Mouse (Mus musculus) lung, embryonic 15.5 days (tissue): ENCODE data around the gene Fbxl5. TPM values are rescaled to one million over a fixed set of nuclear protein-coding genes. Genes with fewer than 3 reads are reported as not detected.
A peak's percentile ranks its signal among the peaks of the same experiment; 100 is the strongest.

Source experiments
- ATAC-seq: fragments of 200-750 bp; cut with Nextera tagmentation; 2 replicates; pipeline ENCODE4 v1.8.0; 2017; ENCODE audit warnings: moderate number of reproducible peaks, borderline replicate concordance; ENCODE audit not compliant: low FRiP score, low TSS enrichment; ENCODE audit errors: extremely low read depth
- H3K27ac ChIP-seq: fragments of 300-500 bp; sonication (generic); 2 replicates; pipeline ENCODE4 v1.5.1; 2015; ENCODE audit warnings: moderate library complexity, mild to moderate bottlenecking, inconsistent platforms
- H3K27me3 ChIP-seq: fragments of 300-500 bp; sonication (generic); 2 replicates; pipeline ENCODE4 v1.6.1; 2015; ENCODE audit warnings: inconsistent platforms
- H3K36me3 ChIP-seq: fragments of 300-500 bp; sonication (generic); 2 replicates; pipeline ENCODE4 v1.6.1; 2015; ENCODE audit warnings: inconsistent platforms
- H3K4me1 ChIP-seq: fragments of 300-500 bp; sonication (generic); 2 replicates; pipeline ENCODE4 v1.6.1; 2015; ENCODE audit warnings: inconsistent platforms
- H3K4me2 ChIP-seq: fragments of 300-500 bp; sonication (generic); 2 replicates; pipeline ENCODE4 v1.6.1; 2015; ENCODE audit warnings: inconsistent platforms, mild to moderate bottlenecking, moderate library complexity
- H3K4me3 ChIP-seq: fragments of 300-500 bp; sonication (generic); 2 replicates; pipeline ENCODE4 v1.5.1; 2015; ENCODE audit warnings: mild to moderate bottlenecking, inconsistent platforms
- H3K9ac ChIP-seq: fragments of 300-500 bp; sonication (generic); 2 replicates; pipeline ENCODE4 v1.6.1; 2015; ENCODE audit warnings: inconsistent platforms
- H3K9me3 ChIP-seq: fragments of 300-500 bp; sonication (generic); 2 replicates; pipeline ENCODE4 v1.6.1; 2016; ENCODE audit warnings: inconsistent platforms
- WGBS: fragments of 180-500 bp; shearing (Covaris S2); methylation state at CpG from one replicate; pipeline ENCODE4 v1.1.7; 2015; 5-methylcytosine and 5-hydroxymethylcytosine counted together
- polyA plus RNA-seq: library from polyadenylated mRNA; unstranded; fragments of >200 nt; fragmentation: Nextera tagmentation; extraction: Ambion mirVana; gene quantifications from 2 replicates; pipeline ENCODE4 v1.2.1, GENCODE M21; 2015

Gene Fbxl5
- polyA plus RNA-seq, 1 experiment from 2014 or later: 70.4 TPM

DNA sequence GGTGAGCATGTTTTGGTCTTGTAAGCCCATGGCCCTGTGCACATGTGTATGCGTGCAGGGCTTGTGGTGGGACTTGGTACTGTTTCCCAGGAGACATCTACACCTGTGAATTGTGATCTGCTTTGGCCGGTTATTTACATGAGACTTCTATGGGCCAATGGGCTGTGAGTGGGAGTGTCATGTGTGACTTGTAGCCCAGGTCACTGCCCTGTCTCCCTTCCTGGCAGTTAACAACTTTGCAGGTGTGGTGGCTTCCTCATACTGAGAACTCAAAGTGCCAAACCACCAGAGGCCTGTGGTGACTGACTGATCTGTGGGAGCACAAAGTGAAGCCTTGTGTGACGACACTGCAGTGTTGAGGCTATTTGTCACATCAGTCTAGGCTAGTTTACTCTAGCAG is 3.1 kb upstream of the Fbxl5 start:
- no peak overlapping the region for H3K4me3 ChIP-seq
- H3K27ac ChIP-seq: no peak overlapping the region
- H3K9me3 ChIP-seq: no peaks in the 10 kb centered on the region
- H3K9ac ChIP-seq: no peak overlapping the region
- no peaks in the 10 kb centered on the region for H3K36me3 ChIP-seq
- H3K4me1 ChIP-seq: peaks cover 5% of the 10 kb centered on the region; the same call in 1 of the 2 replicates
- peak; percentile 49; the same call in 1 of the 2 replicates for ATAC-seq
- H3K27me3 ChIP-seq: no peaks in the 10 kb centered on the region
- no peak overlapping the region for H3K4me2 ChIP-seq
- WGBS: 72% methylated on average over 3 of the region's 3 CpGs

GRCm38 (mm10) chr5:43822824-43823223 is 1.4 kb upstream of the Fbxl5 start:
- ATAC-seq: no peak
- H3K4me2 ChIP-seq: no peak overlapping the region
- no peak overlapping the region for H3K9ac ChIP-seq
- no peaks in the 10 kb centered on the region for H3K27me3 ChIP-seq
- no peak overlapping the region for H3K4me3 ChIP-seq
- H3K36me3 ChIP-seq: no peaks in the 10 kb centered on the region
- no peaks in the 10 kb centered on the region for H3K9me3 ChIP-seq
- WGBS: 61% methylated on average over 3 of the region's 3 CpGs
- no peak overlapping the region for H3K27ac ChIP-seq
- H3K4me1 ChIP-seq: peaks cover 9% of the 10 kb centered on the region; the same call in 1 of the 2 replicates

DNA sequence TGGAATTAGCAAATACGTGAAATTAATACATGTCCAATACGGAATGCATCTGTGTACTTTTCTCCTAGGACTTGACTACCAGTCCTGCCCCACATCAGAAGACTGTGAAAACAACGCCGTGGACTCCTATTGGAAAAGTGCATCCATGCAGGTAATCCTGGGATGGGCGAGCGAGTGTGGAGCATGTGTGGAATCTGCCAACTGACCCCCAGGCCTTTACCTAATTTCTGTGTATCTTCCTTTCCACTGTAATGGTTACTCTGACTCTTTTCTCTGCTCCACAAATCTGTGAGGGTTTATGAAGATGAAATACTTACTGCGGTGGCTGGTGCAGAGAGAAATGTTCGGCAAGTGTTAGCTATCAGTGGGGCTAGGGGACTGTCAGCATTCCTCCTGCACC is 761 bp upstream of the Fbxl5 start:
- Histone ChIP-seq H3K27me3 (no peaks in the 10 kb centered on the region), H3K36me3 (no peaks in the 10 kb centered on the region), H3K4me3 (no peak overlapping the region), H3K27ac (no peak overlapping the region), H3K4me2 (no peak overlapping the region), H3K9me3 (no peaks in the 10 kb centered on the region), H3K9ac (no peak overlapping the region), H3K4me1 (peaks cover 9% of the 10 kb centered on the region; the same call in 1 of the 2 replicates)
- WGBS: 93% methylated on average over 8 of the region's 8 CpGs
- ATAC-seq: no peak

DNA sequence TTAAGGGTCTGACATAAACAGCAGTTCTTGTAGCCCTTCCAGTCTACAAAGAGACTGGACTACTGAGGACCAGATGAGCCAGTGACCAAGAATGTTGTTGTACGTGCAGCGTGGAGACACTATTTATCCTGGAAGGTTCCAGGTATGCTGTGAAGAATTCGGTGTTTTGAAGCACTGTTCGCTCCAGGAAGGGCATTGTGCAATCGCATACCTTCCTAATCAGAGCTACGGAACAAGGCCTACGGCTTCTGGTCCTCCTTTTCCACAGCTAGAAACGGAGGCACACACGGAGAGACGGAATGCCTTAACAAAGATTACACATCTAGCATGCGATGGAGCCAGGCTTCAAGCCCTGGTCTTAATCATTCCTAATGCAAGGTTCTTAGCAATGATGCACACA is 653 bp downstream of the Fbxl5 start:
- Histone ChIP-seq H3K4me1 (peaks cover 9% of the 10 kb centered on the region; the same call in 1 of the 2 replicates), H3K27me3 (no peaks in the 10 kb centered on the region), H3K9me3 (no peaks in the 10 kb centered on the region), H3K36me3 (no peaks in the 10 kb centered on the region), H3K27ac (peak overlapping the region; percentile 29; the same call in 1 of the 2 replicates), H3K4me3 (no peak overlapping the region), H3K4me2 (no peak overlapping the region), H3K9ac (no peak overlapping the region)
- WGBS: 55% methylated on average over 11 of the region's 11 CpGs
- peak; percentile 32; the same call in 1 of the 2 replicates for ATAC-seq

GRCm38 (mm10) chr5:43818695-43819094 is 2.7 kb downstream of the Fbxl5 start, which contains the start of gene Bst1:
Gene Bst1, plus strand, starts transcription at chr5:43818885.
- 57% methylated on average over 12 of the region's 12 CpGs for WGBS
- H3K9ac ChIP-seq: no peak within 1 kb of the TSS
- no peaks in the 10 kb centered on the region for H3K9me3 ChIP-seq
- no peaks in the 10 kb centered on the region for H3K27me3 ChIP-seq
- no peak within 1 kb of the TSS for H3K4me2 ChIP-seq
- ATAC-seq: peak; percentile 41
- H3K27ac ChIP-seq: no peak within 1 kb of the TSS
- H3K36me3 ChIP-seq: no peaks in the 10 kb centered on the region
- H3K4me3 ChIP-seq: no peak within 1 kb of the TSS
- H3K4me1 ChIP-seq: peaks cover 9% of the 10 kb centered on the region; the same call in 1 of the 2 replicates

DNA sequence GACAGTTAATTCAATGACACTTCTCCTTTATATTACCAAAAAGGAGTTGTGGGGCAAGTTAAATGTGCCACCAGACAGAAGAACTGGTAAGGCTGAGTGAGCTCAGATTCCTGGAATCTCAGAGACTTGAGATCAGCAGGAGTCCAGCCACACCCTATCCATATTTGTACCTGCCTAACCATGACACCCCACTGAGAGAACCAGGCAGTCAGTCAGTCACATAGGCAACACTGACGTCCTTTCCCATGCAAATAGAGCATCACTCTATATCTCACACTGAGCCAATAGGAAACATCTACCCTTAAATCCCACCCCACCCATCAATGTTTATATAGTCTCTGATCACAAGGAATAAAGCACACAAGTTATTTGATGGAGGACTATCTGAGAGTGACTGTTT is 5.7 kb downstream of the Fbxl5 start:
- H3K9ac ChIP-seq: no peak overlapping the region
- H3K27me3 ChIP-seq: no peaks in the 10 kb centered on the region
- no peaks in the 10 kb centered on the region for H3K36me3 ChIP-seq
- no peak overlapping the region for H3K4me3 ChIP-seq
- H3K4me2 ChIP-seq: no peak overlapping the region
- 30% methylated on average over 1 of the region's 1 CpGs for WGBS
- H3K9me3 ChIP-seq: no peaks in the 10 kb centered on the region
- peaks cover 9% of the 10 kb centered on the region; the same call in 1 of the 2 replicates for H3K4me1 ChIP-seq
- no peak for ATAC-seq
- H3K27ac ChIP-seq: no peak overlapping the region

DNA sequence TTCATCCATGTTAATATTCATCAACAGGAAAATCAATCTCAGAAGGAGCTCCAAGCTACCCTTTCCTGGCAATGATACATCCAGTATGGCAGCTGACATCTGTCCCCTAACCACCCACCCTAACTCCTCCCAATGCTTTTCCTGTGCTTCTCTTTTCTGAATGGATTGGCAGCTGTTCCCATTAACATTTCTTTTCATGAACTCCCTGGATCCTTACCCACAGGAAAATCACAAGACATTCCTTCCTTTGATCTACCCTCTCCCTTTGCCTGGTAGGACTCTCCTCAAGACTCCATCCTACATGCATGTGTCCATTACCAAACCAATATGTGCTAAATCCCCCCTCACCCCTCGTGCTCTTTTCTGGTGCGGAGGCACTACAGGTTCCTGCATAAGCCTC is 6.9 kb downstream of the Fbxl5 start:
- Histone ChIP-seq H3K4me2 (no peak overlapping the region), H3K27me3 (no peaks in the 10 kb centered on the region), H3K27ac (no peak overlapping the region), H3K4me1 (peaks cover 7% of the 10 kb centered on the region; the same call in 1 of the 2 replicates), H3K9ac (no peak overlapping the region), H3K36me3 (no peaks in the 10 kb centered on the region), H3K4me3 (no peak overlapping the region), H3K9me3 (no peaks in the 10 kb centered on the region)
- 85% methylated on average over 2 of the region's 2 CpGs for WGBS
- ATAC-seq: no peak

GRCm38 (mm10) chr5:43810427-43811062 is 10.9 kb downstream of the Fbxl5 start:
- Histone ChIP-seq H3K9ac (no peak overlapping the region), H3K36me3 (no peaks in the 10 kb centered on the region), H3K9me3 (no peaks in the 10 kb centered on the region), H3K27ac (no peak overlapping the region), H3K4me2 (no peak overlapping the region), H3K27me3 (no peaks in the 10 kb centered on the region), H3K4me3 (no peak overlapping the region), H3K4me1 (0 out of 2 replicates have a peak, but pooled peaks cover 3% of the 10 kb centered on the region)
- WGBS: 64% methylated on average over 1 of the region's 1 CpGs
- no peak for ATAC-seq

GRCm38 (mm10) chr5:43807744-43808696 is 13.4 kb downstream of the Fbxl5 start:
- no peaks in the 10 kb centered on the region for H3K36me3 ChIP-seq

GRCm38 (mm10) chr5:43806914-43807313 is 14.5 kb downstream of the Fbxl5 start:
- H3K4me2 ChIP-seq: no peak overlapping the region
- 74% methylated on average over 4 of the region's 4 CpGs for WGBS
- no peak overlapping the region for H3K27ac ChIP-seq
- 0 out of 2 replicates have a peak, but pooled peaks cover 3% of the 10 kb centered on the region for H3K4me1 ChIP-seq
- no peak overlapping the region for H3K9ac ChIP-seq
- H3K27me3 ChIP-seq: no peaks in the 10 kb centered on the region
- H3K9me3 ChIP-seq: no peaks in the 10 kb centered on the region
- H3K4me3 ChIP-seq: no peak overlapping the region
- H3K36me3 ChIP-seq: no peaks in the 10 kb centered on the region
- ATAC-seq: no peak

More at GRCm38 (mm10) chr5:43807744-43808696, 13.4 kb downstream of the Fbxl5 start:
- Histone ChIP-seq H3K9ac (peak overlapping the region; percentile 53), H3K27me3 (no peaks in the 10 kb centered on the region), H3K4me3 (peak overlapping the region; percentile 48), H3K9me3 (no peaks in the 10 kb centered on the region), H3K4me1 (0 out of 2 replicates have a peak, but pooled peaks cover 3% of the 10 kb centered on the region), H3K27ac (peak overlapping the region; percentile 68), H3K4me2 (peak overlapping the region; percentile 73)
- ATAC-seq: peak; percentile 91
- WGBS: 4% methylated on average over 48 of the region's 48 CpGs

GRCm38 (mm10) chr5:43806340-43806739 is 15.1 kb downstream of the Fbxl5 start:
- no peak for ATAC-seq
- WGBS: 92% methylated on average over 7 of the region's 7 CpGs
- Histone ChIP-seq H3K27me3 (no peaks in the 10 kb centered on the region), H3K4me3 (no peak overlapping the region), H3K27ac (no peak overlapping the region), H3K9me3 (no peaks in the 10 kb centered on the region), H3K9ac (no peak overlapping the region), H3K4me1 (0 out of 2 replicates have a peak, but pooled peaks cover 3% of the 10 kb centered on the region), H3K36me3 (no peaks in the 10 kb centered on the region), H3K4me2 (no peak overlapping the region)
